8 mouse cellular contexts compared by ENCODE assay signal in genomic region chr11:17051545-17052475, GRCm38 (mm10). TPM values are rescaled to one million over a fixed set of nuclear protein-coding genes. Genes with fewer than 3 reads are reported as not detected.
DNase-seq lines count a peak whose midpoint lies in the region; ATAC-seq lines count a peak whose summit lies in the region.

Gene Cnrip1, plus strand, starts transcription at chr11:17051586.
Gene Plek, minus strand, starts transcription at chr11:17052381.

- peak within 1 kb of the TSS; percentile 67 for H3K9ac ChIP-seq in intestine, embryonic 14.5 days (ENCODE audit: low read length)

- peaks cover 47% of the 10 kb centered on the region for H3K79me2 ChIP-seq in macrophage (ENCODE audit: inconsistent target)

- 0 out of 2 replicates have a peak, but pooled peaks cover 5% of the 10 kb centered on the region for H3K4me1 ChIP-seq in intestine, embryonic 14.5 days (replicated peaks; ENCODE audit: control insufficient read depth, insufficient read depth, low read length)

- WGBS in intestine, embryonic 14.5 days = under 1% methylated on average over 38 of the region's 38 CpGs
- 2% methylated on average over 34 of the region's 38 CpGs for WGBS in macrophage (ENCODE audit: missing documents)

- H3K27me3 ChIP-seq in intestine, embryonic 14.5 days (replicated peaks; ENCODE audit: control insufficient read depth, insufficient read depth, low read length) = no peaks in the 10 kb centered on the region

- intact Hi-C loops in gastrocnemius, postnatal 36 days (cut with DNase I) = no loop called here

- H3K4me2 ChIP-seq in intestine, embryonic 14.5 days (ENCODE audit: low read length) = peak within 1 kb of the TSS; percentile 70

- H3K36me3 ChIP-seq in intestine, embryonic 14.5 days (ENCODE audit: control insufficient read depth, insufficient read depth, low read length) = no peaks in the 10 kb centered on the region
- H3K36me3 ChIP-seq in macrophage (ENCODE audit: inconsistent target) = no peaks in the 10 kb centered on the region; the same call in 1 of the 2 replicates

- ATAC-seq in intestine, embryonic 14.5 days (replicated peaks; ENCODE audit: low FRiP score, low TSS enrichment, low read depth) = peak; percentile 86

- H3K4me3 ChIP-seq in intestine, embryonic 14.5 days (ENCODE audit: low read depth, low read length) = peak within 1 kb of the TSS; percentile 56
- H3K4me3 ChIP-seq in macrophage (ENCODE audit: inconsistent target) = peak within 1 kb of the TSS; percentile 90

- H3K27ac ChIP-seq in intestine, embryonic 14.5 days (ENCODE audit: low read depth) = peak within 1 kb of the TSS; percentile 67
- peak within 1 kb of the TSS; percentile 98 for H3K27ac ChIP-seq in macrophage

- no peaks in the 10 kb centered on the region for H3K9me3 ChIP-seq in intestine, embryonic 14.5 days (ENCODE audit: control insufficient read depth, low read length)

- DNase-seq in adrenal gland, adult 18-20 months (ENCODE audit: low spot score in 2 of 2) = peak; percentile 54 to 58
- DNase-seq in embryo, embryonic 10.5 days (ENCODE audit: low spot score) = peak; percentile 77
- peak; percentile 60 to 62 for DNase-seq in gastrocnemius, postnatal 36 days
- DNase-seq in intestine, embryonic 14.5 days (ENCODE audit: low spot score) = peak; percentile 74
- DNase-seq in left cerebral cortex, adult 9 months (ENCODE audit: low spot score in 2 of 2) = peak; percentile 65 to 89
- DNase-seq in retina, postnatal 1 day = peak; percentile 91
- peak; percentile 11 to 41 for DNase-seq in urinary bladder, adult 18-20 months (ENCODE audit: low spot score in 2 of 2)

RNA-seq across cellular contexts. Expression of gene Cnrip1, which starts in this region (rescaled TPM):
- total RNA-seq in adrenal gland, adult 18-20 months (2021) = 10 to 100 TPM; 13.5 to 15.5 TPM
- 1 to 10 TPM; 3.2 to 4.0 TPM for total RNA-seq in gastrocnemius, postnatal 36 days (2021)
- 28.9 and 37.4 TPM in 2 replicates for polyA plus RNA-seq in intestine, embryonic 14.5 days (2014; fragmentation: Nextera tagmentation; extraction: Ambion mirVana)
- 100 to 1,000 TPM in 13 of 26 experiments, 10 to 100 TPM in 13; 22.6 to 546 (median 112) TPM for total RNA-seq in macrophage (2018; cell fraction: chromatin; rRNA removed)
- total RNA-seq in macrophage (2018; cell fraction: cytosol; rRNA removed) = 100 to 1,000 TPM in 13 of 26 experiments, 10 to 100 TPM in 13; 26.2 to 266 (median 117) TPM
- total RNA-seq in macrophage (2018; cell fraction: nucleus; rRNA removed) = 100 to 1,000 TPM in 14 of 26 experiments, 10 to 100 TPM in 12; 23.1 to 714 (median 147) TPM
- polyA plus RNA-seq in macrophage (2018) = 75.3 to 234 TPM (median 186 TPM) in 3 replicates

RNA-seq across cellular contexts. Expression of gene Plek, which starts in this region (rescaled TPM):
- total RNA-seq in adrenal gland, adult 18-20 months (2021) = 1 to 10 TPM; 5.3 to 7.1 TPM
- total RNA-seq in gastrocnemius, postnatal 36 days (2021) = 1 to 10 TPM; 1.1 to 2.0 TPM
- 3.0 and 3.3 TPM in 2 replicates for polyA plus RNA-seq in intestine, embryonic 14.5 days (2014; fragmentation: Nextera tagmentation; extraction: Ambion mirVana)
- total RNA-seq in macrophage (2018; cell fraction: chromatin; rRNA removed) = 1,000 to 10,000 TPM in 12 of 26 experiments, 100 to 1,000 TPM in 14; 136 to 4,950 (median 890) TPM
- total RNA-seq in macrophage (2018; cell fraction: cytosol; rRNA removed) = 1,000 to 10,000 TPM in 10 of 26 experiments, 100 to 1,000 TPM in 16; 336 to 3,058 (median 806) TPM
- total RNA-seq in macrophage (2018; cell fraction: nucleus; rRNA removed) = 1,000 to 10,000 TPM in 13 of 26 experiments, 100 to 1,000 TPM in 13; 238 to 4,489 (median 972) TPM
- 380 to 752 TPM (median 430 TPM) in 3 replicates for polyA plus RNA-seq in macrophage (2018)

Comparison
In these comparisons a context has a peak if more than half of its experiments do, and no peak if none do; other contexts are left out.
1. Peak in every context shown above with its lines: DNase-seq, ATAC-seq, H3K4me3 ChIP-seq and H3K27ac ChIP-seq.
2. RNA of gene Plek (polyA plus RNA-seq): 380 to 752 TPM in macrophage; 3.0 to 3.3 TPM in intestine, embryonic 14.5 days; every median in the first group is over 10 times any median in the second.
3. DNase-seq: peak in every context shown above with its lines; median percentile 91 in retina, postnatal 1 day; 77 in embryo, embryonic 10.5 days; 77 in left cerebral cortex, adult 9 months; 74 in intestine, embryonic 14.5 days; 61 in gastrocnemius, postnatal 36 days; 56 in adrenal gland, adult 18-20 months; 26 in urinary bladder, adult 18-20 months.